Mouse (Mus musculus) hindbrain, postnatal 0 days (tissue): ENCODE results near the gene Zfp523. TPM values are rescaled to one million over a fixed set of nuclear protein-coding genes. Genes with fewer than 3 reads are reported as not detected.

ENCODE experiments used
- ATAC-seq: fragments of 200-750 bp; cut with Nextera tagmentation; 2 replicates; pipeline ENCODE4 v1.8.0; 2017; ENCODE audit warnings: mild to moderate bottlenecking, moderate TSS enrichment, moderate library complexity
- DNase-seq: peaks from one replicate; pipeline ENCODE4 v3.0.0-alpha.2; 2015; ENCODE audit warnings: low spot score
- H3K27ac ChIP-seq: fragments of 300-500 bp; sonication (generic); 2 replicates; pipeline ENCODE4 v1.5.1; 2014; ENCODE audit warnings: mild to moderate bottlenecking
- H3K27me3 ChIP-seq: fragments of 300-500 bp; sonication (generic); 2 replicates; pipeline ENCODE4 v1.6.1; 2014; ENCODE audit warnings: low read length, mixed read lengths; ENCODE audit not compliant: insufficient read depth
- H3K36me3 ChIP-seq: fragments of 300-500 bp; sonication (generic); 2 replicates; pipeline ENCODE4 v1.6.1; 2014; ENCODE audit warnings: low read length, mixed read lengths; ENCODE audit not compliant: insufficient read depth
- H3K4me1 ChIP-seq: fragments of 300-500 bp; sonication (generic); 2 replicates; pipeline ENCODE4 v1.6.1; 2014; ENCODE audit warnings: antibody characterized with exemption, low read length, mixed read lengths; ENCODE audit not compliant: insufficient read depth
- H3K4me2 ChIP-seq: fragments of 300-500 bp; sonication (generic); 2 replicates; pipeline ENCODE4 v1.6.1; 2014; ENCODE audit warnings: low read depth, mild to moderate bottlenecking, low read length, moderate library complexity, mixed read lengths
- H3K4me3 ChIP-seq: fragments of 300-500 bp; sonication (generic); 2 replicates; pipeline ENCODE4 v1.5.1; 2014; ENCODE audit warnings: low read length
- H3K9ac ChIP-seq: fragments of 300-500 bp; sonication (generic); replicated peaks from 2 replicates; pipeline ENCODE4 v1.6.1; 2014; ENCODE audit warnings: mild to moderate bottlenecking, low read length, moderate library complexity, mixed read lengths
- H3K9me3 ChIP-seq: fragments of 300-500 bp; sonication (generic); 2 replicates; pipeline ENCODE4 v1.6.1; 2016; ENCODE audit warnings: low read length, mixed read lengths
- CTCF ChIP-seq: IDR thresholded peaks from 2 replicates; pipeline ENCODE4 v1.5.1; 2016; ENCODE audit warnings: antibody characterized with exemption, control low read depth, low read depth
- WGBS: fragments of 180-500 bp; shearing (Covaris S2); extraction: QIAGEN DNeasy Blood & Tissue Kit; methylation state at CpG from one replicate; pipeline ENCODE4 v1.1.7; 2014; 5-methylcytosine and 5-hydroxymethylcytosine counted together
- polyA plus RNA-seq: library from polyadenylated mRNA; unstranded; fragments of >200 nt; fragmentation: Nextera tagmentation; extraction: Ambion mirVana; gene quantifications from 2 replicates; pipeline ENCODE4 v1.2.1, GENCODE M21; 2015
- total RNA-seq: library from RNA; depleted of rRNA; stranded (reverse); fragments of >200 nt; gene quantifications from 2 replicates; pipeline ENCODE4 v1.2.3, GENCODE M21; 2014

Gene Zfp523
- total and polyA plus RNA-seq, 2 experiments from 2014 or later, result 37.7 to 76.0 TPM

- H3K4me2 ChIP-seq, result no peak overlapping the region
- no peaks in the 10 kb centered on the region for H3K4me1 ChIP-seq
- DNase-seq (no peak), ATAC-seq (no peak)
- no peak overlapping the region for H3K4me3 ChIP-seq
- no peak for TF ChIP-seq CTCF
- H3K27ac ChIP-seq, result peak overlapping the region; percentile 74
- H3K9me3 ChIP-seq, result no peaks in the 10 kb centered on the region
- 74% methylated on average over 8 of the region's 8 CpGs for WGBS
- H3K27me3 ChIP-seq, result no peaks in the 10 kb centered on the region
- H3K9ac ChIP-seq, result 0 out of 2 replicates have a peak overlapping the region, but pooled peaks have one; percentile 33
- H3K36me3 ChIP-seq, result peaks cover 12% of the 10 kb centered on the region
Measured at GRCm38 (mm10) chr17:28207092-28207491, 30.2 kb downstream of the Zfp523 start.

- no peaks in the 10 kb centered on the region for H3K4me1 ChIP-seq
- peak within 1 kb of the TSS; percentile 33 for H3K9ac ChIP-seq
- 25% methylated on average over 25 of the region's 26 CpGs for WGBS
- peak; percentile 70 for DNase-seq
- peak; percentile 62 for TF ChIP-seq CTCF
- H3K9me3 ChIP-seq, result no peaks in the 10 kb centered on the region
- peak; percentile 48 for ATAC-seq
- H3K36me3 ChIP-seq, result peaks cover 5% of the 10 kb centered on the region
- peak within 1 kb of the TSS; percentile 41 for H3K4me2 ChIP-seq
- peak within 1 kb of the TSS; percentile 15; the same call in 1 of the 2 replicates for H3K4me3 ChIP-seq
- peak within 1 kb of the TSS; percentile 74 for H3K27ac ChIP-seq
- H3K27me3 ChIP-seq, result no peaks in the 10 kb centered on the region
Measured at GRCm38 (mm10) chr17:28207591-28208313, 30.8 kb downstream of the Zfp523 start, which contains the start of gene Def6. Gene Def6, plus strand, starts transcription at chr17:28207778.

- Histone ChIP-seq H3K4me1 (no peaks in the 10 kb centered on the region), H3K4me3 (no peak overlapping the region), H3K4me2 (peak overlapping the region; percentile 41), H3K9ac (peak overlapping the region; percentile 33; the same call in 1 of the 2 replicates), H3K9me3 (no peaks in the 10 kb centered on the region), H3K27ac (no peak overlapping the region), H3K36me3 (peaks cover under 1% of the 10 kb centered on the region; the same call in 1 of the 2 replicates), H3K27me3 (no peaks in the 10 kb centered on the region)
- WGBS, result 81% methylated on average over 8 of the region's 8 CpGs
- ATAC-seq, result no peak
- TF ChIP-seq CTCF, result no peak
- DNase-seq, result no peak
Measured at GRCm38 (mm10) chr17:28208314-28208612, 31.3 kb downstream of the Zfp523 start.

- Histone ChIP-seq H3K4me1 (no peaks in the 10 kb centered on the region), H3K27ac (no peak overlapping the region), H3K27me3 (no peaks in the 10 kb centered on the region), H3K4me3 (no peak overlapping the region), H3K9me3 (no peaks in the 10 kb centered on the region), H3K36me3 (no peaks in the 10 kb centered on the region), H3K9ac (no peak overlapping the region), H3K4me2 (no peak overlapping the region)
- no peak for TF ChIP-seq CTCF
- no peak for ATAC-seq
- WGBS, result 66% methylated on average over 4 of the region's 4 CpGs
- DNase-seq, result no peak
Measured at GRCm38 (mm10) chr17:28209457-28210110, 32.7 kb downstream of the Zfp523 start.

GRCm38 (mm10) chr17:28211921-28212341 is 35.0 kb downstream of the Zfp523 start:
- no peak for DNase-seq
- no peak for TF ChIP-seq CTCF
- Histone ChIP-seq H3K4me3 (no peak overlapping the region), H3K27me3 (no peaks in the 10 kb centered on the region), H3K4me2 (no peak overlapping the region), H3K36me3 (no peaks in the 10 kb centered on the region), H3K9me3 (no peaks in the 10 kb centered on the region), H3K27ac (no peak overlapping the region), H3K4me1 (no peaks in the 10 kb centered on the region), H3K9ac (no peak overlapping the region)
- 84% methylated on average over 6 of the region's 6 CpGs for WGBS
- ATAC-seq, result no peak

DNA sequence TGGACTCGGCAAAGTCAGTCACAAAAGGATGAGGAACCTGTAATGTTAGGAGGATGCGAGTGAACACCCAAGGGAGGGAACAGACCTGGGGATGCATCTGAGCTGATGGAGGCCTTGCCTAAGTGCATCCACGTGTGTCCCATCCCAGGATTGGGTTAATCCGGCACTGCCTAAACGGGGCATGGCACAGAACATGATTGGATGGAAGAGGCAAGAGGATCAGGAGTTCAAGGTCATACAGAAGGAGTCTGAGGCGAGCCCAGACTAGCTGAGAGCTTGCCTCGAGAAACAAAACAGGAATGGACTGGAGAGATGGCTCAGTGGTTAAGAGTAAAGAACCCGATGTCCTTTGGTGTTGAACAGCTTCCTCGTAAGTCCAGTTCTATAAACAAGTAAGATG is 35.5 kb downstream of the Zfp523 start:
- TF ChIP-seq CTCF, result no peak
- H3K27me3 ChIP-seq, result no peaks in the 10 kb centered on the region
- DNase-seq (no peak), ATAC-seq (no peak)
- H3K4me2 ChIP-seq, result no peak overlapping the region
- H3K27ac ChIP-seq, result no peak overlapping the region
- no peaks in the 10 kb centered on the region for H3K9me3 ChIP-seq
- H3K9ac ChIP-seq, result no peak overlapping the region
- no peak overlapping the region for H3K4me3 ChIP-seq
- no peaks in the 10 kb centered on the region for H3K4me1 ChIP-seq
- 79% methylated on average over 9 of the region's 9 CpGs for WGBS
- no peaks in the 10 kb centered on the region for H3K36me3 ChIP-seq

- ATAC-seq (no peak), DNase-seq (peak; percentile 32)
- peak; percentile 62 for TF ChIP-seq CTCF
- no peaks in the 10 kb centered on the region for H3K4me1 ChIP-seq
- H3K27me3 ChIP-seq, result no peaks in the 10 kb centered on the region
- no peak overlapping the region for H3K9ac ChIP-seq
- no peak overlapping the region for H3K4me3 ChIP-seq
- H3K4me2 ChIP-seq, result no peak overlapping the region
- no peaks in the 10 kb centered on the region for H3K36me3 ChIP-seq
- WGBS, result 28% methylated on average over 4 of the region's 4 CpGs
- no peak overlapping the region for H3K27ac ChIP-seq
- H3K9me3 ChIP-seq, result no peaks in the 10 kb centered on the region
Measured at GRCm38 (mm10) chr17:28213236-28213635, 36.3 kb downstream of the Zfp523 start.
